Mouse (Mus musculus) sigmoid colon, adult 10 weeks (tissue): ENCODE measurements around the gene Klhl3. TPM values are rescaled to one million over a fixed set of nuclear protein-coding genes. Genes with fewer than 3 reads are reported as not detected.

Experiments used
- polyA plus RNA-seq: library from polyadenylated mRNA; stranded (reverse); fragments of 350-450 nt; fragmentation: Illumina TruSeq; extraction: RNeasy Lipid Tissue Mini Kit (QIAGEN cat#74804); gene quantifications from one replicate; pipeline ENCODE4 v1.2.3, GENCODE M21; 2014; ENCODE audit warnings: low read depth, low replicate concordance

Gene Klhl3
- 0.95 TPM for polyA plus RNA-seq

GRCm38 (mm10) chr13:58113061-58113900 lies at the start of gene Klhl3:
Gene Klhl3 (minus strand): TSS chr13:58113592.

GRCm38 (mm10) chr13:58157447-58158098 lies 44.2 kb upstream of the Klhl3 start, which contains the start of gene Idnk:
Gene Idnk (plus strand): TSS chr13:58157649.

GRCm38 (mm10) chr13:58128396-58128767 lies 15.0 kb upstream of the Klhl3 start, which contains the start of gene Hnrnpa0:
Gene Hnrnpa0 (minus strand): TSS chr13:58128556.

Other genes starting within 250 kb of the Klhl3 start
- 0.95 TPM for gene Spock1, start 205.3 kb downstream of the Klhl3 start, polyA plus RNA-seq
- 124 TPM for gene Hnrnpa0, start 15.0 kb upstream of the Klhl3 start, polyA plus RNA-seq
- 12.1 TPM for gene Idnk, start 44.1 kb upstream of the Klhl3 start, polyA plus RNA-seq
- gene Ubqln1, start 102.1 kb upstream of the Klhl3 start, polyA plus RNA-seq = 169 TPM
- gene Gkap1, start 162.1 kb upstream of the Klhl3 start, polyA plus RNA-seq = 27.3 TPM
- gene Kif27, start 245.5 kb upstream of the Klhl3 start, polyA plus RNA-seq = 2.9 TPM